Mouse (Mus musculus): ENCODE measurements around the gene Fbxo10. TPM values are rescaled to one million over a fixed set of nuclear protein-coding genes. Genes with fewer than 3 reads are reported as not detected.

The Fbxo10 gene
- polyA plus RNA-seq (2015; fragmentation: Nextera tagmentation; extraction: Ambion mirVana) = 13.6 and 15.9 TPM in 2 replicates

GRCm38 (mm10) chr4:45084021-45084894 is at the start of gene Fbxo10:
TSS of gene Fbxo10 (minus strand) at chr4:45084604.
- ATAC-seq (ENCODE audit: low FRiP score) = peak; percentile 88
- peak within 1 kb of the TSS; percentile 73 for H3K4me2 ChIP-seq
- peak within 1 kb of the TSS; percentile 88 for H3K27ac ChIP-seq
- H3K4me3 ChIP-seq = peak within 1 kb of the TSS; percentile 94
- peaks cover 15% of the 10 kb centered on the region for H3K4me1 ChIP-seq (replicated peaks)
- H3K9ac ChIP-seq = peak within 1 kb of the TSS; percentile 97
- no peaks in the 10 kb centered on the region for H3K36me3 ChIP-seq
- under 1% methylated on average over 64 of the region's 77 CpGs for WGBS
- no peaks in the 10 kb centered on the region for H3K27me3 ChIP-seq
- no peaks in the 10 kb centered on the region for H3K9me3 ChIP-seq

- 75% methylated on average over 4 of the region's 4 CpGs for WGBS
- Histone ChIP-seq H3K27me3 (no peaks in the 10 kb centered on the region), H3K36me3 (no peaks in the 10 kb centered on the region), H3K9ac (no peak overlapping the region), H3K27ac (no peak overlapping the region), H3K4me3 (no peak overlapping the region), H3K9me3 (no peaks in the 10 kb centered on the region), H3K4me1 (replicated peaks) (no peaks in the 10 kb centered on the region), H3K4me2 (no peak overlapping the region)
- no peak for ATAC-seq (ENCODE audit: low FRiP score)
These were observed 46.6 kb upstream of the Fbxo10 start for GRCm38 (mm10) chr4:45131021-45131420.

- 92% methylated on average over 11 of the region's 11 CpGs for WGBS
- no peak overlapping the region for H3K4me2 ChIP-seq
- H3K36me3 ChIP-seq = no peaks in the 10 kb centered on the region
- no peaks in the 10 kb centered on the region for H3K27me3 ChIP-seq
- H3K9ac ChIP-seq = no peak overlapping the region
- ATAC-seq (ENCODE audit: low FRiP score) = no peak
- no peaks in the 10 kb centered on the region for H3K4me1 ChIP-seq (replicated peaks)
- H3K4me3 ChIP-seq = no peak overlapping the region
- H3K9me3 ChIP-seq = no peaks in the 10 kb centered on the region
- no peak overlapping the region for H3K27ac ChIP-seq
These were observed 36.9 kb upstream of the Fbxo10 start for GRCm38 (mm10) chr4:45121311-45121710.

- H3K4me1 ChIP-seq (replicated peaks) = peaks cover 13% of the 10 kb centered on the region
- H3K36me3 ChIP-seq = peaks cover 13% of the 10 kb centered on the region
- no peaks in the 10 kb centered on the region for H3K9me3 ChIP-seq
- H3K27me3 ChIP-seq = peaks cover 8% of the 10 kb centered on the region; the same call in 1 of the 2 replicates
- no peak overlapping the region for H3K4me3 ChIP-seq
- no peak overlapping the region for H3K9ac ChIP-seq
- no peak overlapping the region for H3K4me2 ChIP-seq
- no peak overlapping the region for H3K27ac ChIP-seq
- 75% methylated on average over 8 of the region's 8 CpGs for WGBS
- ATAC-seq (ENCODE audit: low FRiP score) = 0 out of 2 replicates have a peak, but pooled peaks have one; percentile 19
These were observed 24.2 kb upstream of the Fbxo10 start for GRCm38 (mm10) chr4:45108456-45109110.

GRCm38 (mm10) chr4:45107601-45108277 is 23.3 kb upstream of the Fbxo10 start, which contains the start of gene Tomm5:
TSS of gene Tomm5 (minus strand) at chr4:45108114.
- peak within 1 kb of the TSS; percentile 89 for H3K4me2 ChIP-seq
- peak within 1 kb of the TSS; percentile 97 for H3K9ac ChIP-seq
- WGBS = under 1% methylated on average over 39 of the region's 39 CpGs
- H3K4me1 ChIP-seq (replicated peaks) = peaks cover 13% of the 10 kb centered on the region
- ATAC-seq (ENCODE audit: low FRiP score) = peak; percentile 97
- H3K36me3 ChIP-seq = peaks cover 21% of the 10 kb centered on the region
- H3K9me3 ChIP-seq = no peaks in the 10 kb centered on the region
- peak within 1 kb of the TSS; percentile 62 for H3K27ac ChIP-seq
- peaks cover 6% of the 10 kb centered on the region; the same call in 1 of the 2 replicates for H3K27me3 ChIP-seq
- H3K4me3 ChIP-seq = peak within 1 kb of the TSS; percentile 96

GRCm38 (mm10) chr4:45107066-45107465 is 22.7 kb upstream of the Fbxo10 start:
- WGBS = 8% methylated on average over 4 of the region's 4 CpGs
- no peak for ATAC-seq (ENCODE audit: low FRiP score)
- peak overlapping the region; percentile 96 for H3K4me3 ChIP-seq

GRCm38 (mm10) chr4:45106409-45106808 is 22.0 kb upstream of the Fbxo10 start:
- Histone ChIP-seq H3K36me3 (peaks cover 34% of the 10 kb centered on the region), H3K4me2 (peak overlapping the region; percentile 89), H3K27me3 (0 out of 2 replicates have a peak, but pooled peaks cover 3% of the 10 kb centered on the region), H3K27ac (no peak overlapping the region), H3K9me3 (no peaks in the 10 kb centered on the region), H3K4me3 (no peak overlapping the region), H3K9ac (no peak overlapping the region), H3K4me1 (replicated peaks) (peaks cover 13% of the 10 kb centered on the region)
- 76% methylated on average over 5 of the region's 5 CpGs for WGBS
- no peak for ATAC-seq (ENCODE audit: low FRiP score)

More at GRCm38 (mm10) chr4:45107066-45107465, 22.7 kb upstream of the Fbxo10 start:
- H3K4me1 ChIP-seq (replicated peaks) = peaks cover 13% of the 10 kb centered on the region
- 0 out of 2 replicates have a peak, but pooled peaks cover 3% of the 10 kb centered on the region for H3K27me3 ChIP-seq
- H3K9ac ChIP-seq = peak overlapping the region; percentile 97
- peaks cover 27% of the 10 kb centered on the region for H3K36me3 ChIP-seq
- H3K9me3 ChIP-seq = no peaks in the 10 kb centered on the region
- H3K4me2 ChIP-seq = peak overlapping the region; percentile 89
- H3K27ac ChIP-seq = no peak overlapping the region

GRCm38 (mm10) chr4:45097198-45097872 is 12.9 kb upstream of the Fbxo10 start:
- WGBS = 30% methylated on average over 7 of the region's 7 CpGs
- no peak overlapping the region for H3K27ac ChIP-seq
- no peak for ATAC-seq (ENCODE audit: low FRiP score)

GRCm38 (mm10) chr4:45084895-45085290 is 489 bp upstream of the Fbxo10 start:
- Histone ChIP-seq H3K4me2 (peak overlapping the region; percentile 73), H3K27me3 (no peaks in the 10 kb centered on the region), H3K27ac (peak overlapping the region; percentile 59), H3K4me3 (peak overlapping the region; percentile 94), H3K9ac (peak overlapping the region; percentile 97; the same call in 1 of the 2 replicates), H3K36me3 (no peaks in the 10 kb centered on the region), H3K4me1 (replicated peaks) (peaks cover 15% of the 10 kb centered on the region), H3K9me3 (no peaks in the 10 kb centered on the region)
- 50% methylated on average over 8 of the region's 8 CpGs for WGBS
- no peak; the same call in 1 of the 2 replicates for ATAC-seq (ENCODE audit: low FRiP score)

More at GRCm38 (mm10) chr4:45097198-45097872, 12.9 kb upstream of the Fbxo10 start:
- no peak overlapping the region for H3K9ac ChIP-seq
- H3K4me3 ChIP-seq = no peak overlapping the region
- no peaks in the 10 kb centered on the region for H3K9me3 ChIP-seq
- H3K4me1 ChIP-seq (replicated peaks) = no peaks in the 10 kb centered on the region
- no peak overlapping the region for H3K4me2 ChIP-seq
- peaks cover 20% of the 10 kb centered on the region for H3K36me3 ChIP-seq
- H3K27me3 ChIP-seq = no peaks in the 10 kb centered on the region

GRCm38 (mm10) chr4:45083487-45083886 is 917 bp downstream of the Fbxo10 start:
- peak overlapping the region; percentile 88 for H3K27ac ChIP-seq
- no peaks in the 10 kb centered on the region for H3K9me3 ChIP-seq
- peak overlapping the region; percentile 97 for H3K9ac ChIP-seq
- H3K4me3 ChIP-seq = peak overlapping the region; percentile 94
- peak overlapping the region; percentile 73 for H3K4me2 ChIP-seq
- peaks cover 5% of the 10 kb centered on the region; the same call in 1 of the 2 replicates for H3K36me3 ChIP-seq
- H3K27me3 ChIP-seq = no peaks in the 10 kb centered on the region
- peaks cover 15% of the 10 kb centered on the region for H3K4me1 ChIP-seq (replicated peaks)
- ATAC-seq (ENCODE audit: low FRiP score) = no peak
- under 1% methylated on average over 8 of the region's 8 CpGs for WGBS

- H3K27me3 ChIP-seq = no peaks in the 10 kb centered on the region
- ATAC-seq (ENCODE audit: low FRiP score) = 0 out of 2 replicates have a peak, but pooled peaks have one; percentile 14
- peaks cover 6% of the 10 kb centered on the region; the same call in 1 of the 2 replicates for H3K36me3 ChIP-seq
- H3K27ac ChIP-seq = peak overlapping the region; percentile 88
- no peaks in the 10 kb centered on the region for H3K9me3 ChIP-seq
- peak overlapping the region; percentile 94 for H3K4me3 ChIP-seq
- peaks cover 15% of the 10 kb centered on the region for H3K4me1 ChIP-seq (replicated peaks)
- 61% methylated on average over 9 of the region's 9 CpGs for WGBS
- H3K4me2 ChIP-seq = peak overlapping the region; percentile 73
- H3K9ac ChIP-seq = peak overlapping the region; percentile 97
These were observed 1.5 kb downstream of the Fbxo10 start for GRCm38 (mm10) chr4:45082951-45083350.

Measured in hindbrain, embryonic 13.5 days (tissue).